Mouse (Mus musculus): ENCODE measurements around the gene Galnt6.

DNA sequence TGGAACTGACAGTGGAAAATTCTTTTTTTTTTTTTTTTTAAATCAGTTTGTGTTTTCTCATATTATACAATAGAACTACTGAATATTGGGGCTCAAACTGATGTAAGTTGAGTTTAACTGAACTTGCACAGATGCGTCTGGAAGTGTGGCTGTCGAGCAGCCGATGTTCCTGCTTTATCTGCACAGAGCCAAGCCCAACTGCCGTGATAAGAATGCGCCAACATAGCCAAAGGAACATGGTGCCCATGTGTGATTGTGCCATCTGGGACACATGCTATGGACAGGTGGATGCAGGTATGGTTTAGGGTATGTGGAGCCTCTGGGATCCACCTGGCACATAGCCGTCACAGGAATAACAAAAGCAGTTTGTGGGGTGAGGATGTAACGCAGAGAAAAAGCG is 43.3 kb downstream of the Galnt6 start:
- no peak for TF ChIP-seq USF1 (IDR thresholded peaks at IDR 0.05; ENCODE audit: low read depth)
- TF ChIP-seq CTCF (IDR thresholded peaks at IDR 0.05; ENCODE audit: control insufficient read depth, insufficient read depth, insufficient read length), result no peak
- no peak for TF ChIP-seq FOSL1 (IDR thresholded peaks at IDR 0.05; ENCODE audit: insufficient read depth, low read length, poor library complexity, severe bottlenecking)
- no peak for TF ChIP-seq MAX (IDR thresholded peaks at IDR 0.05)
- TF ChIP-seq MYOD1 (IDR thresholded peaks at IDR 0.05; ENCODE audit: control insufficient read depth, insufficient read length, low read depth), result no peak
- no peak for TF ChIP-seq MYOG (IDR thresholded peaks at IDR 0.05; ENCODE audit: control insufficient read depth, extremely low read depth, insufficient read length)

All from C2C12 (cell line).